Mouse (Mus musculus) cerebellum, adult 2 months (tissue): ENCODE results near the gene Olfr670.
"Not testable (repeated sequence)": the region's sequence is repeated elsewhere in the genome, so short reads cannot be mapped to it uniquely, and the experiment has no call there.

Experiments
- CTCF ChIP-seq: fragments of 200-500 bp; IDR thresholded peaks from 2 replicates; pipeline ENCODE4 v1.5.1; 2011; ENCODE audit warnings: low read depth, mild to moderate bottlenecking, control low read depth, low read length, moderate library complexity, borderline replicate concordance; ENCODE audit not compliant: insufficient read depth
- POLR2A ChIP-seq: fragments of 200-500 bp; IDR thresholded peaks from 2 replicates; pipeline ENCODE4 v1.6.1; 2011; ENCODE audit warnings: low read length, control low read depth, borderline replicate concordance; ENCODE audit not compliant: insufficient read depth

DNA sequence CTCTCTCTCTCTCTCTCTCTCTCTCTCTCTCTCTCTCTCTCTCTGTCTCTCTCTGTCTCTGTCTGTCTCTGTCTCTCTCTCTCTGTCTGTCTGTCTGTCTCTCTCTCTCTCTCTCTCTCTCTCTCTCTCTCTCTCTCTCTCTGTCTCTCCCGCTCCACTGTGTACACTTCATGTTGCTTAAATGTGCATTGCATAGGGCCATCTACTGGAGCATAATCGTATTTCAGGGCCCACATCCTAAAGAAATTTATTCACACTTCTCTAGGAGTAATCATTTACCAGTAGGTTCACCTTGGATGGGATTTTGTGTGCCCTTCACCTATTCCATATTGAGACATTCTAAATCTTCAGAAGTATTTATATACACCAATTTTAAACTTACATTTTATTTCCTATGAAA, 10.1 kb upstream of the Olfr670 start:
- not testable (repeated sequence) for TF ChIP-seq CTCF, POLR2A
